Mouse (Mus musculus) A20 (cell line): ENCODE data around the gene Dph1.

Experiments
- DNase-seq: peaks from one replicate; pipeline ENCODE4 v3.0.0-alpha.2; 2011; ENCODE audit warnings: low read depth, low spot score

Gene Dph1

DNA sequence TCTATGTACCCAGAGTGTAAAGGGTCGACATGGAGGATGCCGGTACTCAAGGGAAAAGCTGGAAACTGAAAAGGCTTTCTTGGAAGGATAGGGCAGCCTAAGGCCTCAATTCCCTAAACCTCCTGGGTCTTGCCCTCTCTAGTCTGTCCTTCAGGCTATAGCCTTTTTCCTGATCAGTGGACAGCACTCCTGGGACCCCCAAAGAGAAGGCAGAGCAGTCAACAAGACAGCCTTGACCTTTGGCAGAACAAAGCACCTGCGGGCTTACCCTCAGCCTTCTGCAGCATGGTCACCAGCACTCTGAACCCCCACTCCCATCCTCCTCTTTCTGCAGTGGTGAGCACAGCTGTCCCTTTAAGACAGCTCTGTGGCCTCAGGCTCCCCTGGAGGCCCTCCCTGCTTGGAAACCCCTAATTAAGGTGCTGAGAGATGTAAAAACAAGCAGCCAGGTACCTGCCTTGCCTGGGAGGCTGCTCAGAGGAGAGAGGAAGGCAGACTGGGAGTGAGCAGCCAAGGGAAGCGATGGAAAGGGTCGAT, at the start of gene Dph1:
TSS of gene Dph1 (minus strand) at position 337 of the 537 bp plus-strand sequence.
- DNase-seq, result no peak

- DNase-seq, result no peak
These were observed 49.3 kb upstream of the Dph1 start for GRCm38 (mm10) chr11:75240158-75240934.

GRCm38 (mm10) chr11:75234745-75235144, 43.7 kb upstream of the Dph1 start:
- no peak for DNase-seq

DNA sequence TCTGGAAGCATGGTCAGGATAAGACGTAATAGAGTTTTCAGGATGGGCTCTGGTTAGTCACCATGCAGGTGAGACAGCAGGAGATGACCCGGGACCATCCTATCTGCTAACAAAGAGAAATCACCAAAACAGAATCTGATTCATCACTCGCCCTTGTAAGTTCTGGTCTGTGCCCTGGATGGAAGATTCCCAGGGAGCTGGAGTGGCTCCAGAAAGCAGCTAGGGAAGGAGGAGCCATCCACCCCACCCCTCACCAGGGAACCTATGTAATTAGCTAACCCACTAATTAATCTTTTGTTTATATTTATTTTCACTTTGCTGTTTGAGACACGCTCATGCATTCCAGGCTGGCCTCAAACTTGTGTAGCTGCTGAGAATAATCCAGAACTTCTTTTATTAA, 41.4 kb upstream of the Dph1 start:
- no peak for DNase-seq

GRCm38 (mm10) chr11:75231756-75232155, 40.7 kb upstream of the Dph1 start:
- peak; percentile 72 for DNase-seq

DNA sequence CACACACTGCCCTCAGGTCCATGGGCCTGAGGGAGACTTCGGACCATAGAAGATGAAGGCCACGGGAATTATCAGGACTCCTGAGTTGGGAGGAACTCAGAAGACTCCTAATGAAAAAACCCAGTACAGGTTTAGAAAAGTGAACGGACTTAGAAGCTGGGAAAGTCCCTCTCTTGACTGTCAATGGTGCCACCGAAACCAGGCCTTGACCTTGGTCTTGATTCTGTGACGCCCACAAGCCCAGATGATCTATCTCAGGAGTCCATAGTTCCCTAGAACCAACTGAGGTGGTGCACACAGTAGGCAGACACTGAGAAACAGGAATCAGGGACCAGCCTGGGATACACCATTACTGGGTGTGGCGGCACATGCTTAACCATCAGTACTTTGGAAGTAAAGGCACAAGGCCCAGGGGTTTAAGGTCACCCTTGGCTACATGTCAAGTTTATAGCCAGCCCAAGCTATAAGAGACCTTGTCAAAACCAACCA, 39.3 kb upstream of the Dph1 start:
- DNase-seq, result no peak

- no peak for DNase-seq
These were observed 38.2 kb upstream of the Dph1 start for GRCm38 (mm10) chr11:75229289-75229688.

DNA sequence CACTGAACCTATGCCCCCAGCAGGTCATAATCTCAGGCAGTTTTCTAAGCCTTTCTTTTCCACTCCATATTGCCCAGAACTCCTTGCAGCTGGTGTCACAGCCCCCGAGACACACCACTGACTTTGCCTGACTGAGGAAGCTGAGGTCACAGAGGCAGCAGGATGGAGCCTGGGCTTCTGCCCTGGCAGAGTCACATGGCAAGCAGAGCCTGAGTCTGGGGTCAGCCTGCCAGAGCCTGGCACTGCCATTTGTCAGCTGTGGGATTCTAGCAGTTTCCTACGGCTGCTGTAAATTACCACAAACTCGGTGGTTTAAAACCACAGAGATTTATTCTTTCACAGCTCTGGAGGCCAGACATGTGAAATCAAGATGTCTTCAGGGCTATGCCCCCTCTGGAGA, 36.6 kb upstream of the Dph1 start:
- no peak for DNase-seq

- DNase-seq, result no peak
These were observed 33.8 kb upstream of the Dph1 start for GRCm38 (mm10) chr11:75224835-75225234.

- DNase-seq, result no peak
These were observed 33.0 kb upstream of the Dph1 start for GRCm38 (mm10) chr11:75224062-75224461.

- no peak for DNase-seq
These were observed 29.6 kb upstream of the Dph1 start for GRCm38 (mm10) chr11:75220517-75221145.

DNA sequence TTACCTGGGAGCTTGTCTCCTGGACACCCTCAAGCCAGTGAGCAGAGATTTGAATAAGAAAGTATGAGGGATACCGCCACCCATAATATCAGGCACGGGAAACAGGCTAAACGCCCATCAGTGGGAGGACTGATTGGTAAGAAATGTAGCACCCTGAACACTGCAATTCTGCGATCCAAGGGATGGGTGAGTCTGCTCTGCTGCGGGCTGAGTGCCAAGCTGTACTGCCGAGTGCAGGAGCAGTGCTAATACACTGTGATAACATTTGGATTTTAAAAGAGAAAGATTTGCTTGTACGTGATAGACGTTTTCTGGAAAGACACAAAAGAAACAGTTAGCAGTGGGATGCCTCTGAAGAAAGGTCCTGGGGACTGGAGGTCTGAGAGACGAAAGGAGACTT, 29.1 kb upstream of the Dph1 start:
- no peak for DNase-seq

DNA sequence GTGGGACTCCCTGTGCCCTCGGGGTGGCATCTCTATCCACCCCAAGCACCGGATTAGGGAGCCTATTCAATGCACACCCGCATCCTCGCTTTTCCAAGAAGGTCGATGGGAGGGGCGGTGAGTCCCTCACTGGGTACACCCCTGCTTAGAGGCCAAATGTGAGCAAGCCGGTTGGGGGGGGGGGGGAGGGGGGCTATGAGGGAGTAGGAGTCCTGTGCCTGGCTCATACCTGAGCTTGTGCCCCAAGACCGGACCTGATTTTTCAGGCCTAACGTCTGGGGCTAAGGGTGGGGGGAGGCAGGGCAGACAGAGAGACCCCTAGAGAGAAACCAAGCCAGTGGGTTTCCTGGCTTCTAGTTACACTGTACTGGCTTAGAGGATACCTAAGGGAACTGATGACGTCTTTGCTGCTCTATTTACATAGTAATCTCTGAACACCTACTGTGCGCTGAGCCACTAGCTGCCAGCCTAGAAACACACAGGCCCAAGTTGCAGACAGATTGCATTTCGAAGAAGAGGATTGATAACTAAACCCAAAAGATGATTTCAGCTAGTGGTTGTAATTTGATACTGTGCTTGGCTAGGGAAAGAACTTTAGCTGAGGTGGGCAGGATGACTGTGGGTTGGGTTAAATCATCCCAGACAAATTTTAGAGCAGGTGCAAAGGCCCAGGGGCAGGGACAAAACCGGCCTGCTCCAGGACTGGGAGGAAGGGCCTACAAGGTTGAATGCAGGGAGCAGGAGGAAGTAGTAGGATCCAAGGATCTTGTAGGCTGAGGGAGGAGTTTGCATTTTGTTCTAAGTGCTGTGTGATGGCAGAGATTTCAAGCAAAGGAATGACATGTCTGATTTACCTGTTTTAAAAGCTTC, 23.3 kb upstream of the Dph1 start:
- DNase-seq, result no peak

GRCm38 (mm10) chr11:75213372-75214080, 22.5 kb upstream of the Dph1 start:
- no peak for DNase-seq

DNA sequence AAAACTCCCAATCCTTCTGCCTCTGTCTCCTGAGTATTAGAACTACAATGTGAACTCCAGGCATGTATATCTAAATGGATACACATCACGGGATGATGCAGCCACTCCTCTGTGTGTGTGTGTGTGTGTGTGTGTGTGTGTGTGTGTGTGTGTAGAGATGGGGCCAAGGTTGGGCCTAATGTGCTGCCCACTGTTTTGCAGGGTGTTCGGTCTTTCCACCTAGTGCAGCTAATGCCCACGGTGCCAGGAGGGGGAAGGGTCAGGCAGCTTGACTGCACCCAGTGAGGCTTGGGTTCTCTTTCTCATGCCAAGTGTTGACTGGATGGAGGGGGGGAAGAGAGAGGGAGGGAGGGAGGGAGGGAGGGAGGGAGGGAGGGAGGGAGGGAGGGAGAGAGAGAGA, 21.8 kb upstream of the Dph1 start:
- DNase-seq, result no peak

DNA sequence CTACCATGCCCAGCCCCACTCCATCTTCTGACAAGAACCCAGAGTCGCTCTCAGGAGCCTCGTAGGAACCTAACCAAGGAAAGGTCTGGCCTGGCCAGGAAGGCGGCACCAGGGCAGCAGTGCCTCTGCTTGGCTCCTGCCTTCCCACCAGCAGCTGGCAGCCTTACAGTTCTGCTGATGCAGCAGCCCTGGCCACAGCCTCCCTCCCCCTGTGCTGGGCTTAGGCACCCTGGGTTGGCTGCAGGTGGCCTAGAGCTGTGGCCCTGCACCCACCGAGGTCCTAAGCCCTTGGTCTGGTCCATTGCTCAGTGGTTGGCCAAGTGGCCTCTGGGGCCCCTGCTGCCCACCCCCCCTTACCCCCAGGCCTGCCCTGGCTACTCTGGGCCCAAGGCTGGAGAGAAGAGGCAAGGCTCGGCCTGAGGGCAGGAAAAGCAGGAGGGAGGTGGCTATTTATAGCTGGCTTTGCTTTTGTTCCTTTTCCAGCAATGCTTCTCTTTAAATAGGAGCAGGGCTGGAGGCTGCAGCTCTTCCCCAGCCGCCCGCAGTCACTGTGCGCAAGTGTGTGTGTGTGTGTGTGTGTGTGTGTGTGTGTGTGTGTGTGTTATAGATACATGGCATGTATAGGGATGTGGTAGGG, 21.1 kb upstream of the Dph1 start:
- DNase-seq, result no peak

DNA sequence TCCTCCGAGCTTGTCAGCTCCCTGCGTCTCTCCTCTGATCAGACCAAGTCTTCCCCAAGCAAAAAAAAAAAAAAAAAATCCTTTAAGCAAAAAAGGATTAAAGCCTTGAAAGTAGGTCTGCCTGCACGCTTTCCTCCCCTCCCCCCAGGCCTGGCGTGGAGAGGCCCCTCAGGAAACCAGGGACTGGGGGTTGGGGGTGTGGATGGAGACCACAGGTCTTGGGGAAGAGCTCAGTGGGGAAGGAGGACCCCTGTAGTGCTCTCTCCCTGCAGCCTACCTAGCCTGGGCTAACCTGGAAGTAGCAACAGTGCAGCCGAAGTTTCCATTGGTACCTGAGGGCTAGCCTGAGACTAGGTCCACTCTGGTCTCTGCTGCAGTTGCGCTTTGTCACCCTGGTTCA, 19.7 kb upstream of the Dph1 start:
- no peak for DNase-seq

GRCm38 (mm10) chr11:75210093-75210492, 19.1 kb upstream of the Dph1 start:
- no peak for DNase-seq

- DNase-seq, result no peak
These were observed 18.3 kb upstream of the Dph1 start for GRCm38 (mm10) chr11:75209363-75209762.

DNA sequence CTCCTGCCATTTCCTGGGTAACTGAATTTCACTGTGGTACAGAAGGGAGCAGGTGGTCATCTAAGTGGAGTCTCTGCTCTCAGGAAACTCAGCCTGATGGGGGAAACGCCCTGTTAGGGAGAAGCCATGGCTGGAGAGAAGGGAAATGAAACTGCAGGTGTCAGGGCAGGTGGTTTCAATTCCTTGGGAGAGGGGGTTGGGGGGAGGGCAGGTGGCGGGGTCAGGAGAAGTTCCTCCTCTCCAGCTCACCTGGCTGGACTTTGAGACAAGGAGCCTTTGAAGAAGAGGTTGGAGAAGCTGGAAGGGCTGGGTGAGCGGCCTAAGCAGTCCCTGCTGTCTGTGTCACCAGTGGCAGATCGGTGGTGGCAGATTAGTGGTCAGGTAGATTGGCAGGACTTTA, 15.3 kb upstream of the Dph1 start:
- peak; percentile 68 for DNase-seq

- DNase-seq, result no peak
These were observed 13.4 kb upstream of the Dph1 start for GRCm38 (mm10) chr11:75204472-75204871.
